Mouse (Mus musculus): ENCODE data around the gene Dhx9. TPM values are rescaled to one million over a fixed set of nuclear protein-coding genes. Genes with fewer than 3 reads are reported as not detected.

Dhx9 gene
- polyA plus RNA-seq, 1 experiment from 2014 or later, result 21.0 TPM

DNA sequence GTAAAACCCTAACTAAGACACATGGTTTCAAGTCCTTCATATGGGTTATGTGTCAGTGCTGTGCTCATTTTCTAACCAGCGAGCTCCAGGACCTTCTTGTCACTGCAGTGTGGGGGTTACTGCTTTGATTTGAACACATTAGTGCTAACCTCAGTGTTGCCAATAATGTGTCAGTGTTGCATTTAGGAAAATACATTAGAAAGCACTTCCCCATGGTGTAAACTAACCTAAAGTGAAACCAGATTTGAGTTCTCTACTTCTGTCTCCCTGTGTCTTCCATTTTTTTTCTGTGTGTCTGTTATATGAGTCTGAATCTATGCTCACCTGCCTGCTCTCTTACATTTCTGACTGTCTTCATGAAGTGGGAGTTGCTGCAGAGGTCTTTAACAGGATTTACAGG lies 44.4 kb downstream of the Dhx9 start:
- Histone ChIP-seq H3K36me3 (ENCODE audit: control insufficient read depth, insufficient read depth, low read length) (no peaks in the 10 kb centered on the region), H3K9ac (ENCODE audit: low read length) (no peak overlapping the region), H3K4me1 (ENCODE audit: control insufficient read depth, insufficient read depth, low read length) (no peaks in the 10 kb centered on the region), H3K27me3 (ENCODE audit: control insufficient read depth, insufficient read depth, low read length) (no peaks in the 10 kb centered on the region), H3K4me2 (ENCODE audit: low read depth) (no peak overlapping the region), H3K9me3 (ENCODE audit: control insufficient read depth, low read length) (no peaks in the 10 kb centered on the region), H3K4me3 (ENCODE audit: low read depth, low read length) (no peak overlapping the region), H3K27ac (ENCODE audit: low read depth, low read length) (no peak overlapping the region)
- 88% methylated on average over 1 of the region's 1 CpGs for WGBS
- no peak for ATAC-seq (ENCODE audit: insufficient read depth, low FRiP score, low TSS enrichment)
- DNase-seq (ENCODE audit: low spot score), result no peak

GRCm38 (mm10) chr1:153441656-153442055 lies 45.8 kb downstream of the Dhx9 start:
- DNase-seq (ENCODE audit: low spot score) (no peak), ATAC-seq (ENCODE audit: insufficient read depth, low FRiP score, low TSS enrichment) (no peak)
- Histone ChIP-seq H3K4me2 (ENCODE audit: low read depth) (no peak overlapping the region), H3K9me3 (ENCODE audit: control insufficient read depth, low read length) (no peaks in the 10 kb centered on the region), H3K27me3 (ENCODE audit: control insufficient read depth, insufficient read depth, low read length) (no peaks in the 10 kb centered on the region), H3K9ac (ENCODE audit: low read length) (no peak overlapping the region), H3K27ac (ENCODE audit: low read depth, low read length) (no peak overlapping the region), H3K4me1 (ENCODE audit: control insufficient read depth, insufficient read depth, low read length) (no peaks in the 10 kb centered on the region), H3K36me3 (ENCODE audit: control insufficient read depth, insufficient read depth, low read length) (no peaks in the 10 kb centered on the region), H3K4me3 (ENCODE audit: low read depth, low read length) (no peak overlapping the region)
- 77% methylated on average over 3 of the region's 3 CpGs for WGBS

DNA sequence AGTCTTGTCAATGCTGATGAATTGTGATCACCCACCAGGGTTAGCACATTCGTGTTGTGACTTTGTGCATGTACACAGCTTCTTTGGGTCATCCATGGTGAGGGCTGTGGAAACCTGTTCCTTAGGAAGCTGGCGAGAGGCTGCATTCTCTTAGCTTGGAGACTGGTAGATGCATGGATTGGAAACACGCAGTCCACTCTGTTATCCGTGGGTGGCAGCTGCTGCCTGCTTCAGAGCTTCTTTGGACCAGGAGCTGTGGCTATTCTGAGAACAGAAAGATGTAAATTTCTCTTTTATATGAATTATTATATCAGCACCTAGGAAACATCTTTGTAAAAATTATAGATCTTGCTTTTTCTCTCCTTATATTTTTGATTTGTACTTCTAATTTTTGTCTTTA lies 46.7 kb downstream of the Dhx9 start:
- no peak overlapping the region for H3K4me2 ChIP-seq (ENCODE audit: low read depth)
- no peaks in the 10 kb centered on the region for H3K27me3 ChIP-seq (ENCODE audit: control insufficient read depth, insufficient read depth, low read length)
- 89% methylated on average over 4 of the region's 4 CpGs for WGBS
- H3K36me3 ChIP-seq (ENCODE audit: control insufficient read depth, insufficient read depth, low read length), result no peaks in the 10 kb centered on the region
- no peak overlapping the region for H3K9ac ChIP-seq (ENCODE audit: low read length)
- H3K9me3 ChIP-seq (ENCODE audit: control insufficient read depth, low read length), result no peaks in the 10 kb centered on the region
- no peak for ATAC-seq (ENCODE audit: insufficient read depth, low FRiP score, low TSS enrichment)
- H3K27ac ChIP-seq (ENCODE audit: low read depth, low read length), result no peak overlapping the region
- no peaks in the 10 kb centered on the region for H3K4me1 ChIP-seq (ENCODE audit: control insufficient read depth, insufficient read depth, low read length)
- DNase-seq (ENCODE audit: low spot score), result no peak
- no peak overlapping the region for H3K4me3 ChIP-seq (ENCODE audit: low read depth, low read length)

- Histone ChIP-seq H3K9me3 (ENCODE audit: control insufficient read depth, low read length) (no peaks in the 10 kb centered on the region), H3K4me3 (ENCODE audit: low read depth, low read length) (no peak overlapping the region), H3K27me3 (ENCODE audit: control insufficient read depth, insufficient read depth, low read length) (no peaks in the 10 kb centered on the region), H3K9ac (ENCODE audit: low read length) (no peak overlapping the region), H3K4me2 (ENCODE audit: low read depth) (no peak overlapping the region), H3K4me1 (ENCODE audit: control insufficient read depth, insufficient read depth, low read length) (no peaks in the 10 kb centered on the region), H3K36me3 (ENCODE audit: control insufficient read depth, insufficient read depth, low read length) (no peaks in the 10 kb centered on the region), H3K27ac (ENCODE audit: low read depth, low read length) (no peak overlapping the region)
- ATAC-seq (ENCODE audit: insufficient read depth, low FRiP score, low TSS enrichment), result no peak
- no peak for DNase-seq (ENCODE audit: low spot score)
- WGBS, result 86% methylated on average over 11 of the region's 11 CpGs
Observed at GRCm38 (mm10) chr1:153437536-153437935, 49.9 kb downstream of the Dhx9 start.

- WGBS, result 87% methylated on average over 5 of the region's 5 CpGs
- DNase-seq (ENCODE audit: low spot score), result no peak
Observed at GRCm38 (mm10) chr1:153433851-153434589, 53.4 kb downstream of the Dhx9 start.

DNA sequence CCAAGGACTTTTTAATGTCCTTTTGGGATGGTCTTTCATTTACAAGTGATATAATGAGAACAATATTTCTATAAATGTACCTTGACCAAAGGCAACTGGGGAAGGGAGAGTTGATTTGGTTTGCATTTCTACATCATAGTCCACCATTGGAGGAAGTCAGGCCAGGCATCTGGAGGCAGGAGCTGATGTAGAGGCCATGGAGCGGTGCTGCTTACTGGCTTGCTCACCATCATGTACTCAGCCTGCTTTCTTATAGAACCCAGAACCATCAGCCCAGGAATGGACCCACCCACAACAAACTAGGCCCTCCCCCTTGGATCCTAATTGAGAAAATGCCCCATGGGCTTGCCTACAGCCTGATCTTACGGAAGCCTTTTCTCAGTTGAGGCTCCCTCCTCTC lies 55.1 kb downstream of the Dhx9 start:
- no peak overlapping the region for H3K4me3 ChIP-seq (ENCODE audit: low read depth, low read length)
- H3K27me3 ChIP-seq (ENCODE audit: control insufficient read depth, insufficient read depth, low read length), result no peaks in the 10 kb centered on the region
- H3K4me1 ChIP-seq (ENCODE audit: control insufficient read depth, insufficient read depth, low read length), result no peaks in the 10 kb centered on the region
- H3K9ac ChIP-seq (ENCODE audit: low read length), result no peak overlapping the region
- H3K36me3 ChIP-seq (ENCODE audit: control insufficient read depth, insufficient read depth, low read length), result no peaks in the 10 kb centered on the region
- no peak overlapping the region for H3K27ac ChIP-seq (ENCODE audit: low read depth, low read length)
- DNase-seq (ENCODE audit: low spot score), result no peak
- no peaks in the 10 kb centered on the region for H3K9me3 ChIP-seq (ENCODE audit: control insufficient read depth, low read length)
- ATAC-seq (ENCODE audit: insufficient read depth, low FRiP score, low TSS enrichment), result no peak
- 94% methylated on average over 2 of the region's 2 CpGs for WGBS
- no peak overlapping the region for H3K4me2 ChIP-seq (ENCODE audit: low read depth)

More at GRCm38 (mm10) chr1:153433851-153434589, 53.4 kb downstream of the Dhx9 start:
- Histone ChIP-seq H3K27ac (ENCODE audit: low read depth, low read length) (no peak overlapping the region), H3K9ac (ENCODE audit: low read length) (no peak overlapping the region), H3K4me1 (ENCODE audit: control insufficient read depth, insufficient read depth, low read length) (no peaks in the 10 kb centered on the region), H3K36me3 (ENCODE audit: control insufficient read depth, insufficient read depth, low read length) (no peaks in the 10 kb centered on the region), H3K4me3 (ENCODE audit: low read depth, low read length) (no peak overlapping the region), H3K27me3 (ENCODE audit: control insufficient read depth, insufficient read depth, low read length) (no peaks in the 10 kb centered on the region), H3K4me2 (ENCODE audit: low read depth) (no peak overlapping the region), H3K9me3 (ENCODE audit: control insufficient read depth, low read length) (no peaks in the 10 kb centered on the region)
- no peak for ATAC-seq (ENCODE audit: insufficient read depth, low FRiP score, low TSS enrichment)

GRCm38 (mm10) chr1:153431701-153432100 lies 55.8 kb downstream of the Dhx9 start:
- no peak for ATAC-seq (ENCODE audit: insufficient read depth, low FRiP score, low TSS enrichment)
- Histone ChIP-seq H3K9ac (ENCODE audit: low read length) (no peak overlapping the region), H3K4me1 (ENCODE audit: control insufficient read depth, insufficient read depth, low read length) (no peaks in the 10 kb centered on the region), H3K9me3 (ENCODE audit: control insufficient read depth, low read length) (no peaks in the 10 kb centered on the region), H3K27me3 (ENCODE audit: control insufficient read depth, insufficient read depth, low read length) (no peaks in the 10 kb centered on the region), H3K27ac (ENCODE audit: low read depth, low read length) (no peak overlapping the region), H3K4me3 (ENCODE audit: low read depth, low read length) (no peak overlapping the region), H3K4me2 (ENCODE audit: low read depth) (no peak overlapping the region), H3K36me3 (ENCODE audit: control insufficient read depth, insufficient read depth, low read length) (no peaks in the 10 kb centered on the region)
- DNase-seq (ENCODE audit: low spot score), result no peak
- WGBS, result 85% methylated on average over 10 of the region's 10 CpGs

GRCm38 (mm10) chr1:153431158-153431557 lies 56.3 kb downstream of the Dhx9 start:
- ATAC-seq (ENCODE audit: insufficient read depth, low FRiP score, low TSS enrichment) (no peak), DNase-seq (ENCODE audit: low spot score) (no peak)
- Histone ChIP-seq H3K36me3 (ENCODE audit: control insufficient read depth, insufficient read depth, low read length) (no peaks in the 10 kb centered on the region), H3K4me3 (ENCODE audit: low read depth, low read length) (no peak overlapping the region), H3K9me3 (ENCODE audit: control insufficient read depth, low read length) (no peaks in the 10 kb centered on the region), H3K27me3 (ENCODE audit: control insufficient read depth, insufficient read depth, low read length) (no peaks in the 10 kb centered on the region), H3K4me1 (ENCODE audit: control insufficient read depth, insufficient read depth, low read length) (no peaks in the 10 kb centered on the region), H3K9ac (ENCODE audit: low read length) (no peak overlapping the region), H3K27ac (ENCODE audit: low read depth, low read length) (no peak overlapping the region), H3K4me2 (ENCODE audit: low read depth) (no peak overlapping the region)
- 71% methylated on average over 7 of the region's 7 CpGs for WGBS
